Mouse (Mus musculus) bone marrow macrophage, adult 2 months (primary cell): ENCODE measurements at regions not wholly inside any gene's neighbourhood (a gene's known extent, or its start where the extent isn't known, plus 50 kb on each side); places are given as distances from the start of the nearest gene placed in this dataset.

Source experiments
- CTCF ChIP-seq: IDR thresholded peaks from 2 replicates; pipeline ENCODE4 v1.5.1; 2012; ENCODE audit warnings: low read depth, mild to moderate bottlenecking, low read length, moderate library complexity
- POLR2A ChIP-seq: IDR thresholded peaks from 2 replicates; pipeline ENCODE4 v1.6.1; 2012; ENCODE audit warnings: mild to moderate bottlenecking, low read depth, low read length, borderline replicate concordance

DNA sequence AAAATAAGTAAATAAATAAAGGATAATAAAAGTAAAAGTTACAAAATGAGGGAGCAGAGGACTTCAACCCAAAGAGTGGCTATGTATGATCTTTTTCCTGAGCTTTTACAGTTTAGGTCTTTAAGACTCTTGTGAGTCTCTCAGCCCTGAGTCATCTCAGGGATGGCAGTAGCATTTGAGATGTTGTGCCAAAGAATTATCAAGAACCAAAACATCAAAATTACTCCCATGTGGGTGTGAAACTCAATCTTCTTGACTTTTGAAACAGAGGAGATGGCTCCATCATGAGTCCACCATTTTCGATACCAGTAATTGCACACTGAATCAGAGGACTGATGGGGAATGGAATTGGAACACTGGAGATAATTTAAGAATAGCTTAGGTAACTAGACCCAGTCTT lies 174.0 kb upstream of the Egflam start:
- TF ChIP-seq CTCF (no peak), POLR2A (no peak)
